Mouse (Mus musculus): ENCODE measurements around the gene Mark1.

DNA sequence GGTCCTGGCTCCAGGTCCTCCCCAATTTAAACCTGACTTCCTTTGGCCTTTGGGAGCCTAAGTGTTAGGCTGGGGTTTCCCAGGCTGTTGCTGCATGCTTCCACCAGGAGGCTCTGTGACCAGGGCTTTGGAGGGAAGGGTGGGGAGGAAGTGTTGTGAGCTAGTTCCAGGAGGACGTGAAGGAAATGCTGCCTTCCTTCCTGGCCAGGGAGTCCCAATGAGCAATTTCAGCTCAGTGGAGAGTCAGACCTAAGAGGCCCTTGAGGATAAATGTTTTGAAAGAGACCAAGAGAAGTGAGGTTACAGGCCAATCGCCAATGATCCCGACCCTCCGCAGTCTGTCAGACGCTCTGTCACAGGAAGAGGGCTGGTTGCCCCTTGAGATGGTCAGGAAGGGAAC is 146.0 kb downstream of the Mark1 start:
- TF ChIP-seq CTCF (IDR thresholded peaks at IDR 0.05; ENCODE audit: insufficient read depth, low read depth, low read length) (peak; percentile 54; the same call in 1 of the 2 replicates), POLR2A (IDR thresholded peaks at IDR 0.05; ENCODE audit: insufficient read depth, low read depth, low read length) (no peak)

All from olfactory bulb, adult 2 months (tissue).